Mouse (Mus musculus) monocyte, adult 2 months (primary cell): ENCODE measurements around the gene Tbc1d1.
"Not testable (repeated sequence)": the region's sequence is repeated elsewhere in the genome, so short reads cannot be mapped to it uniquely, and the experiment has no call there.

Experiments
- DNase-seq, 2 experiments: peaks; one replicate each; pipeline ENCODE4 v3.0.0; 2022; ENCODE audit warnings: low spot score in 2 of 2, low read depth in 1 of 2

The Tbc1d1 gene

DNA sequence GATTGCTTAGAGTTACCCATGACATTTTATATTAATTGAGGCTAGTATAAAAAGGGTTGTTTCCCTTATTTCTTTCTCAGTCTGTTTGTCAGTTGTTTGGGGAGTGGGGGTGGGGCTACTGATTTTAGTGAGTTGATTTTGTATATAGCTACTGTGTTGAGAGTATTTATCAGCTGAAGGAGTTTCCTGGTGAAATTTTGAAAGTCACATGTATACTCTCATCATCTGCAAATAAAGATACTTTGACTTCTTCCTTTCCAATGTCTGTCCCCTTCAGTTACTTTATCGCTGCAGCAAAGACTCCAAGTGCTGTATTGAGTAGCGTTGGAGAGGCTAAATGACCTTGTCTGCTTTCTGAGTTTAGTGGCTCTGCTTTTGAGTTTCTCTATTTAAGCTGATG, 151.2 kb downstream of the Tbc1d1 start:
- no peak for DNase-seq

DNA sequence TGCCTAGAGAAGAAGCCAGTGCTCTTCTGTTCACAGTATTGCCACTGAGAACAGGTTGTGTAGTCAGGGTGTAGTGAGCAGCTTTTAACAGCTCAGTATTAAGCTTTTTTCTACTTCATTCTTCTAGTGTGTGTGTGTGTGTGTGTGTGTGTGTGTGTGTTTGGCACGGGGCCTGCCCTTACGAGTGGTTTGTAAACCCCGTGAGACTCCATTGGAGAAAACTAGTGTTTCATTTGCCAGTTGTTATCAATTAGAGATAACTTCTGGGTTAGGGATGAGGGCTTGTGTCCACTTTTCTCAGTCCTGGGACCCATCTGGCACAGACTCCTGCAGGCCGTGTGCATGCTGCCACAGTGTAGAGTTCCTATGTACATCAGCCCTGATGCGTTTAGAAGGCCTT, 156.2 kb downstream of the Tbc1d1 start:
- DNase-seq: no peak

DNA sequence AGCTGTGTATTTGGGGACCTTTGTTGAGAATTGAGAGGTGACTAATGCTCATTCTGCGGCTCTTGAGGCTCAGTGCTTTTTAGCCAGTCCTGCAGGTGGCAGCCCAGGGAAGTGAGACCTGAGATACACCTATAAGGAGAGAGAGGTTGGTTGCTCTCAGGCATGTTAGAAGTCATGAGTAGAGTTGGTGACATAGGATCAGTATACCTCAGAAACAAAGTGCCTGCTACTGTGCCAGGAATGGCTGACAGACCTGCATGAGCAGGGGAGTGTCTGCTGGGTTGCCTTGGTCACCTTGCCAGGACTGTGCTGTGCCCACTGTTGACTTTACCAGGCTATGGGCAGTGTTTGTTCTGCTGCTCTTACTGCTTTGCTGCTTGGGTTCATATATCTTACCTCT, 157.4 kb downstream of the Tbc1d1 start:
- DNase-seq: no peak

DNA sequence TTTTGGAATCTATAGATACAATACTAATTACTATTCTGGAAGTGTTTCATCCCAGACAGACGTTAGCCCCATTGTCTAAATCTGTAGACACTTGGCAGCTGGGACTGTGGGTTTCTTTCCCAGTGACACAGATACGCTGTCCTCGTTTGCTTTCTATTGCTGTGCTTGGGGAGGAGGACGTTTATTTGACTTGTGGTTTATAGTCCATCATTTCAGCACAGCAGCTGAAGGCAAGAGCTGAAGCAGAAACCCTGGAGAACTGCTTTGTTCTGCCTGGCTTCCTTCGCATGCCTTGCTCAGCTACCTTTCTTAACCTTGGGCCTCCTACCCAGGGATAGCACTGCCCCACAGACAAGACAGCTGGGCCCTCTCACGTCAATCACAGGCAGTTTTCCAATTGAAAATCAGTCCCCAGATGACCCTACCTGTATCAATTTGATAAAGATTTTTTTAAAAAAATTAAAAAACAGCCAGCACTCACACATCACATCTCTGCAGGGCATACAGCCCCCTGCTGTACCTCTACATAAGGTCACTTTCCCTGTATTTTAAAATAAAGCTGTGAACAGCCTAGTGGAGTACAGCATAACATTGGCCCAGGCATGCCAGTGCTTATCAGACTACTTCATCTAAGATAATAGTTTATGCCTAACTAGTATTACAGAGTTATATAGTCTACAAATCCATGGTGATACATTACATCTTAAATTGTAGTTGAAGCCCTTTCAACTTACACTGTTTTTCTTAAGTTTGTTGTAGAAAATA, 158.4 kb downstream of the Tbc1d1 start:
- no peak for DNase-seq

DNA sequence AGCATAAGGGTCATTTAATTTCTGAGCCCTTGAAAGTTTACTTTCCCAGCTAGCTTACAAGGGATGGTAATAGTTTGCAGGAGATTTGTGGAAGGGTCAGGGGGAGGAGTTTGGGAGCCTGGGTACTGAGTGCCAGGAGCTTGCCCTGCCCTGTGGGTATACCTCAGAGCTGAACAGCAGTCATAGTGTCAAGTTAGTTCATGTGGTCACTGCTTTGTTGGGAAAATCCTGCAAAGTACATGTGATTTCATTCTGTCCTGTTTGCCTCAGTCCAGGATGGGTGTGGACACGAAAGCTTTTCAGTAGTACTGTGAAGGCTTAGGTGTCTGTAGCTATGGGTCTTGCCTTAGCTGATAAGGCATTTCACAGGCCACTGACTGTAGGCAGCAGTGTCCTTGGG, 159.0 kb downstream of the Tbc1d1 start:
- DNase-seq: no peak

DNA sequence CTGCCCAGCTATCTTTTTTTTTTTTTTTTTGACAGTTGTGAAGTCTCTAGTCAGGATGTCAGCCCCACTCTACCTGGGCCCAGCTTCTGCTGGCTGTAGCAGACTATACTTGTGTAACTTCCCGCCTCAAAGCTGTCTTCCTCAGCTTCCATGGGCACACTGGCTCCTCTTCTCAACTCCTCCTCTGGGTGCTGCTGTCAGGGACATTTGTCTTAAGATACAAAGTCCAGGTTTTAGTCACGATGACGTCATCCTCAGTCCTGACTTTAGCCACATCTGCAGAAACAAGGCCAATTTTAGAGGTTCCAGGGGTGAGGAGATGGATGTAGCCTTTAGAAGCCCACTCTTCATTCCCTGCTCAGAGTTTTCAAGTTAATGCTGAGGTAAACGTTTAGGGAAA, 167.2 kb downstream of the Tbc1d1 start:
- no peak for DNase-seq

DNA sequence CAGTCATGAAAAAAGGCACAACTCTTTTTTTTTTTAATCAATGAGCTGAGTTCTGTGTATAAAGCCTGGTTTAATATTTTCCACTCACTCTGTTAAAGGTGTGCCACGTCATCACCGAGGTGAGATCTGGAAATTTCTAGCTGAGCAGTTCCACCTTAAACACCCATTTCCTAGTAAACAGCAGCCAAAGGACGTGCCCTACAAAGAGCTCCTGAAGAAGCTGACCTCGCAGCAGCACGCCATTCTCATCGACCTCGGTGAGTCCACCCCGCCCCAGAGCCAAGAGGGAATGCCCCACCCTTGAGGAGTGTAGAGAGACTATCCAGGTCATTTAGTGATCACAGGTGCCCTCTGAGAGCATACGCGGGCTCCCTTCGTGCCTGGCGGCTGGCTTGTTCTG, 168.2 kb downstream of the Tbc1d1 start:
- DNase-seq: no peak

DNA sequence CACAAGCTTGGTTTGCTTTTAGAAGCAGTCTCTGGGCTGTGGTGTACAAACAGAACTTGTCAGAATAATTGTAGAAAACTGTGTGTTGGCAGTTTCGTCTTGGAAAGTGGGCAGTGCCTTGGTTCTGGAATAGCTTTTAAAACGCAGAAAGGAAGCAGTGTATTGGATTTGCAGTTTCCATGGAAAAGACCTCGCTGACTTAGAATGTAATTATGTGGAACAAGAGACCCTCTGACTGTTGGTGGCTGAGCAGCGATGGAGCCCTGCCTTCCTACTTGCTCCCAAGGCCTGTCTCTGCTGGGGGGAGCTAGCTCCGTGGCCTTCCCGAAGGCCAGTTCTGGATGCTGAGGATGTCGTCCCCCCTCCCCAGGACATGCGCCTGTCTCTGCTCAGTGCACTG, 168.8 kb downstream of the Tbc1d1 start:
- no peak for DNase-seq

DNA sequence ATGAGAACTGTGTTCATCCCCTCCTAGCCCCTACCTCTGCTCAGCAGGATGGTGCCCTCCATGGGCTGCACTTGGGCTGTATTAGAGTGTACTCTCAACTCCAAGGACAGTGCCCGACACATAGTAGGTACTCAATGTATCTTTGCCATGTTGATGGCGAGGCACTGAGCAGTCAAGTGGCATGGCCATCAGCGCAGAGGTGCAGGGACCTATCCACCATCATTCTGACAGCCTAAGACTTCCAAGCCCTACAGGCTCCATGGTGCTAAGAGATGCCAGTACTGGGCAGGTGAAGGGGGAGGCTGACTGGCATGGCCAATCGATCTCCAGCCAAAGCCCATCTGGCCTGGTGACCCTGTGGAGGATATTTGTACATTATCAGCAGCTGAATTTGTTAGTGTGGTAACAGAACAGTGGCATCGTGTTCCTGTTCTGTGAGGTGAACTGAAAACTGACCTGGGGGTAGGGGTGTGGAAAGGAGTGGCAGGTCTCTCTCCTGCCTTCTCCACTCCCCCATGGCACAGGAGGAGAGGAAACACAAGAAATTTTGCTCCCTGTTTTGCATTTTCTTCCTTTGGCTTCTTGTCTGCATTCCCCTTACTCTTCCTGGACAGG, 169.7 kb downstream of the Tbc1d1 start:
- DNase-seq: no peak

DNA sequence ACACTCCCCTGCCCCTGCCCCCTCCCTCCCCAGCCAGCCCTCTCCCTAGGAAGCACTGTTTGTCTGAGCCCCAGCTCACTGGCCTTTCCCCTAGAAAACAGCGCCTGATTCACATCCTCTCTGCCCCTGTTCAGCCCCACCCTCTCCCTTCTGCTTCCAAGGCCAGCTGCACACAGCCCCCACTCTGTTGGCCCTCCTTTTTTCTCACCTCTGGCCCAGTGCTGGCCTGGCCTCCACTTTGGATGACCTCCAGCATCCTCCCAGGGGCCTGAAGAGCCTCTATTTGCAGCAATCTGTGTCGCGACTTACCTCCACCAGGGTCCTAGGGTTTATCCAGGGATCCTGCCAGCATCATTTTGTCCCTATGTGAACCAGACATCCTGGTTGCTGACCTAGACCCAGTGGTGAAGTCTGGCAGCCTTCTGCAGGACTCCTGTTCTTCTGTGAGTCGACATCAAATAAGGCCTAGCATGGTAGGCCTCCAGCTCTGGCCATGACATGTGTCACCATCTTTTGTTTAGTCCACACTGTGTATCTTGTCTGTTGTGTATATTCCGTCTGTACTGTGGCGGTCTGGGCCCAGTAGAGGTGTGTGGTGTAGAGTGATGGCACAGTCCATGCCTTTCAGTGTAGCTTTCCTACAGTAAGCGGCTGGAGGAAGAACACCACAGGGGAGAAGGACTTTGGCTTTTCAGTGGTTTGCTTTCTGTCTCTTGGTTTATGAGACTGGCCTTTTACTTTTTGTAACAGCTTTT, 170.5 kb downstream of the Tbc1d1 start:
- no peak for DNase-seq

DNA sequence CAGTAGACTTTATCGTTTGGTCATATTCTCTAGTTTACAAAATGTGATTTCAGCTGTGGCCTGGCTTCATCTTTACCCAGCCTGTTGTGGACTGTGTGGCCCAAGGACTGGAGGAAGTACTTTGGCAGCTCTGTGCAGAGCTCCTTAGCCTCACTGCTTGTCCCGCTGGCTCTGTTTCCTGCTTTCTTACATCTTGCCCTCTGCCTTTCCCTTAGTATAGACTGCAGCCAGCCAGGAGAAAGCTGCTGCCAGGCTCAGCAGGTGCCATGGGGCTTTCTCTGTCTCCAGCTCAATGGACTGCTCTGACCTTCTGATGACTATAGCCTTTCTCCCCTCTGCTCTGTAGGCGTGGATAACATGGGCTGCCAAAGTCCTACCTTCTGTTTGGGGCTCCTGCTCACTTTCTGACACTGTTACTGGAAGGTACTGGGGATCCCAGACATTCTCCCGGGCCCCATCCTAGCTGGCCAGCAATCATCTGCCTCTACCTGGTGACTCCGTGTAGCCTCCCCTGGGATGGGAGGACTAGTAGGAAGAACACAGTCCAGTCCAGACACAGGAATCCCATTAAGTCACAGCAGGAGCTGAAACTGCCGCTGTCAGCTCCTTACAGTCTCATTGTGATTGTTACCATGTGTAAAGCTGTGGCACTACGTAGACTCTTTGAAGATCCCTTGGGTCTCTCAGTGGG, 171.3 kb downstream of the Tbc1d1 start:
- DNase-seq: no peak

DNA sequence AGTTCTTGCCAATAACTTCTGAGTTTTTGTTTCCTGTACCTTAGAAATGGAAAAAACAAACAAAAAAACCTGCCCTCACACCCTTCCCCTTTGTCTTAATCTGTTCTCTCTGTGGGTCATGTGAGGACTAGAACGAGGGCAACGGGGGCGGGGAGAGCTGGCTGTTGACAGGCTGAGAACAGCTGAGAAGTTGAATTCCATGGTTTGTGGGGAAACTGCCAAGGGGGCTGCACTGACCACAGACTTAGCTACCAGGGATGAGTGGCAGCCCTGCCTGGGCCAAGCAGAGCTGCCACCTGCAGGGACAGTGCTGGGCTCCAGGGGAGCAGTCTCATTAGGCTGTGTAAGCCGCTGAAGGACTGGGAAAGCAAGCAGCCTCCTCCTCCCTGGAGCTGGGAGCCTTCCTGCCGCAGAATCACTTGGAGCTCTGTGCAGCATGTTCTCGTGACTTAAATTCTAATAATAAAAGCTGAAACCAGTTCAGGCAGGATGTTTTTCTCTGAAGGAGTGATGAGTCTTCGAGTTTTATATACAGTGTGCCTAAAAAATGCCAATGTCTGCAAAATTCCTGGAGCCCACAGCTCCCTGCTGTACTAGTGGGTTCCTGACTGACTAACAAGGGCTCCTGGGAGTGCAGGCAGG, 180.8 kb downstream of the Tbc1d1 start:
- DNase-seq: no peak

DNA sequence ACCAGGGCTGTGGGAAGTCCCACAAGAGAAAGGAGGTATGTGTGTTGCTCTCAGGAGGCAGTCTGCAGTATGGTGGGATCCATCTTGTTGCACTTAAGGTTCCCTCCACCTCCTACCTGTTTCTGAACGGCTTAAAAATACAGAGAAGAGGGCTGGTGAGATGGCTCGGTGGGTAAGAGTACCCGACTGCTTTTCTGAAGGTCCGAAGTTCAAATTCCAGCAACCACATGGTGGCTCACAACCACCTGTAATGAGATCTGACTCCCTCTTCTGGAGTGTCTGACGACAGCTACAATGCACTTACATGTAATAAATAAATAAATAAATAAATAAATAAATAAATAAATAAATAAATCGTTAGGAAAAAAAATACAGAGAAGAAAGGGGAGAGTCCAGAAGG, 182.7 kb downstream of the Tbc1d1 start:
- not testable (repeated sequence) for DNase-seq

DNA sequence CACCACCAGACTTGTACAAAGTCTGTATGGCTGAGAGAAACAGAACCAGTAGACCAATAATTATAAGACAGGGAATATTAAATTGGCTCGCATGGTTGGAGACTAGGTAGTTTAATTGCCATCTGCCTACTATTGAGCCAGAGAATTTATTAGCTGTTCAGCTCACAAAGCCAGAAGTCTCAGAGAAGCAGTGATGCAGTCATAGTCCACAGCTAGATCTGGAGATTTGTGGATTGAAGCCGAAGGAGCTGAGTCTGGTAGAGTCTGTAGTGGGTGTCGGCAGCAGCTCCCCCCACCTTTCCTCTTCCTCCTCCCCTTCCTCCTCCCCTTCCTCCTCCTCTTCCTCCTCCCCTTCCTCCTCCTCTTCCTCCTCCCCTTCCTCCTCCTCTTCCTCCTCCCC, 184.3 kb downstream of the Tbc1d1 start:
- no peak for DNase-seq

DNA sequence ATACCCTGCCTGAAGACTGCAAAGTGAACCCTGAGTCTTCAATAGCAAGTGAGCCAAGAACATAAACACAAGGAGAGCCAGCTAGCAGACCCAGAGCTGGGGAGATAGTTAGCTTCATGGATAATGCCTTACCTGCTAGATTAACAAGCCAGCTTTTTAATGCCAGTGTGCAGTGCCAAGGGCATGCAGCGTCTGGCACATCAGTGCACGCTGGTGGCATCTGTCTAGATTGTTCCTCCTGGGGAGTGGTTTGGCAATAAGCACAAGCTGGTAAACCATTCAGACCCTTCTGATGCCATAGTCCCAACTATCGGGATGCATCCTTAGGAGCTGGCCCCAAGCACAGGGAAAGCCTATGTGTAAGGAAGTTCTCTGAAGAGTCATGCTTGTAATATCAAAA, 185.6 kb downstream of the Tbc1d1 start:
- no peak for DNase-seq

DNA sequence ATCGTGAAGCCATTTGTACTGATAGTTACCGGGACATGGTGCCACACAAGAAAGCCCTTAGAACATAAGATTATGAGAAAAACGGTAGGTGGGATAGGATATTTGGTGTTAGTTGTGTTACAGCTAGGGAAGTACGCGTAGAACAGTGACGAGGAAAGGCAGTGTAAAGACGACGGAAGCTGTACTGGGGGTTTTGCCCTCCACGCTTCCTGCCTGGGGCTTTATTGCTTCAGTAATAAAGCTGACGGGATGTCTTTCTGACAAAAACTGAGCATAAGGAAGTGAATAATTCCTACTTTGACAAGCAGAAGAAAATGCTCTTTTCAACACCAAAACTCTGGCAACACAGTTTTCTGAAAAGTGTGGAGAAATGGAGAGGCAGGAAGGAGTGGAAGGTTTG, 186.0 kb downstream of the Tbc1d1 start:
- no peak for DNase-seq

DNA sequence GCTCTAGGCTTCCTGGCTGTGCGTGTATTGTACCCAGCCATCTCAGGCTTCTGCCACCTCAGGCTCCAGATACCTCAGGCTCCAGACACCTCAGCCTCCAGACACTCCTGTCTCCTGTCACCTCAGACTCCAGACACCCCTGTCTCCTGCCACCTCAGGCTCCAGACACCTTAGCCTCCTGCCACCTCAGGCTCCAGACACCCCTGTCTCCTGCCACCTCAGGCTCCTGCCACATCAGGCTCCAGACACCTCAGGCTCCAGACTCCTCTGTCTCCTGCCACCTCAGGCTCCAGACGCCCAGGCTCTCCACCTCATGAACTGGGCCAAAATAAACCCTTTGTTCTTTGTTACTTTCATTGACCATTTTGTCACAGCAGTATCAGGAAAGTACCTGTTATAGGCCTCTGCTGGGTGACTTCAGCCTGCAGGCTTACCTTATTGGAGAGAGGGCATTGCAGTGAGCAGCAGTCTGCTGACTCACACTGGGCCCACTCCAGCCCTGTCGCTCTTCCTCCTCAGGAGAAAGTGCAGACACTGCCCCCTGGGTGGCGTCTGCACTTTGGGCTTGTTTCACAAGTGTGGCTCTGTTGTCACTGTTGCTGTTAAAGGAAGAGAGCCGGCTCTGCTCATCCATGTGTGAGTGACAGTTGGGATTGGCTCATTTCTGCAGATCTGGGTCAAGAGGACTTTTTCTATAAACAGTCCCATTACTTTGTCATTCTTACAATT, 188.0 kb downstream of the Tbc1d1 start:
- DNase-seq: no peak

DNA sequence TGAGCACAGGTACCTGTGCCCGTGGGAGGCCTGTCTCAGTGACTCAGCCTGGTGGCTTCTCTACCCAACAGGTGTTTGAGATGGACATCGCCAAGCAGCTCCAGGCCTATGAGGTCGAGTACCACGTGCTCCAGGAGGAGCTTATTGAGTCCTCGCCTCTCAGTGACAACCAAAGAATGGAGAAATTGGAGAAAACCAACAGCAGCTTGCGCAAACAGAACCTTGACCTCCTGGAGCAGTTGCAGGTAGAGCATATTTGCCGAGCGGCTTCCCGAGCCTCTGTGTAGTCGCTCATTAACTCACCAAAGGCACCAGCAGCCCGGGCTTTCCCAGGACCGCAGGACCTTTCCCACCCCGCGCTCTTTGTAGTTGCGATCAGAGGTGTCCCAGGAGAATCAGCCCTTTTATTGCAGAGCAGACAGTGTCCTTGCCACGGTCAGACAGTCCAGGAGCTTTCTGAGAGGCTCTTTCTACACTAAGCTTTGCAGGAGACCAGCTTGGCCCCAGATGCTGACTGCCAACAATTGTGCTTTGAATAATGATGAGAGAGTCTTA, 189.2 kb downstream of the Tbc1d1 start:
- DNase-seq: no peak

DNA sequence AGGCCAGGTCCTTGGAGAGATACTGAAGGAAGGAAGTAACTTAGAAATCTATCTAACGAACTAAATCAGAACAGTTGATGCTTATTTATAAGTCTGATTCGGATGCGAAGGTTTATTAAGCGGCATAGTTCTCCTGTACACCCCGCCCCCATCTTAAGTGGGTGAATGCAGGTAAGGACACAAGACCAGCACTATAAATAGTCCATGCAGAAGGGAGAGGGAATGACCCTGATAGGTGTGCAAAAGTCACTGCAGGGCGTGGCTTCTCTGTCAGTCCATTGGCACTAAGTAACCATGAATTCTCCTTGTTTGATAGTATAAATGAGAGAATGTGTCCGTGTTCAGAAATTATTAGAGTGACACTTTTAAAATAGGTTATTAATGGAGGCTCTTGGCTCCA, 189.7 kb downstream of the Tbc1d1 start:
- no peak for DNase-seq

DNA sequence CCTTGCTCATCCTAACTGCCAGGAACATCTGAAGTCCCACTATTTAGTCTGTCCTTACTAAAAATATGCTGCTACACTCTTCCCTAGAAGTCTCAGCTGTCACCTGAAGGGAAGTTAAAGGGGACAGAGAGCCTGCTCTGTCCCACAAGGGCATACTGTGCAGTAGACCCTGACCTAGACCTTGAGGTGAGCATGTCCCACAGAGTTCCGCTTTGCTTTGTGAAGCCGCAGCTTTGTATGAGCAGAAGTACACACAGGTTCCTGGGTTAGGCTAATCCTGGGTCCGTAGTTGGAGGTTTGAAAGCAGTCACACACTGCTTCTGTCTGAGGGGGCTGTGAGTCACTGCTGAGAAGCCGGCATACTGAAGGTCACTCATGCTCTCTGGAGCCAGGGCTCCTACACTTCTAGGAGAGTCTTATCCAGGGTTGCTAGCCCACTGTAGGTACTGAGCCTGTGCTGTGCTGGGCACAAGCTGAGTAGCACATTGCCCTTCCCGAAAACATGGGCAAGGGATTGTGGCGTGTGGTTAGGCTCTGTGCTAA, 190.3 kb downstream of the Tbc1d1 start:
- no peak for DNase-seq
